Mouse (Mus musculus) heart, embryonic 13.5 days (tissue): ENCODE measurements at regions not wholly inside any gene's neighbourhood (a gene's known extent, or its start where the extent isn't known, plus 50 kb on each side); places are given as distances from the start of the nearest gene placed in this dataset.

ENCODE experiments used
- ATAC-seq: fragments of 200-750 bp; cut with Nextera tagmentation; 2 replicates; pipeline ENCODE4 v1.8.0; 2017; ENCODE audit warnings: moderate TSS enrichment; ENCODE audit not compliant: insufficient number of reproducible peaks, low FRiP score, low TSS enrichment; ENCODE audit errors: extremely low read depth
- H3K27ac ChIP-seq: fragments of 300-500 bp; sonication (generic); replicated peaks from 2 replicates; pipeline ENCODE4 v1.5.1; 2015; ENCODE audit warnings: moderate library complexity, mild to moderate bottlenecking, inconsistent platforms
- H3K27me3 ChIP-seq: fragments of 300-500 bp; sonication (generic); replicated peaks from 2 replicates; pipeline ENCODE4 v1.6.1; 2015; ENCODE audit warnings: mild to moderate bottlenecking, inconsistent platforms
- H3K36me3 ChIP-seq: fragments of 300-500 bp; sonication (generic); 2 replicates; pipeline ENCODE4 v1.6.1; 2015; ENCODE audit warnings: mild to moderate bottlenecking, inconsistent platforms
- H3K4me1 ChIP-seq: fragments of 300-500 bp; sonication (generic); 2 replicates; pipeline ENCODE4 v1.6.1; 2015; ENCODE audit warnings: inconsistent platforms
- H3K4me2 ChIP-seq: fragments of 300-500 bp; sonication (generic); 2 replicates; pipeline ENCODE4 v1.6.1; 2015; ENCODE audit warnings: inconsistent platforms, mild to moderate bottlenecking, moderate library complexity
- H3K4me3 ChIP-seq: fragments of 300-500 bp; sonication (generic); 2 replicates; pipeline ENCODE4 v1.5.1; 2015; ENCODE audit warnings: moderate library complexity, mild to moderate bottlenecking, inconsistent platforms
- H3K9ac ChIP-seq: fragments of 300-500 bp; sonication (generic); 2 replicates; pipeline ENCODE4 v1.6.1; 2015; ENCODE audit warnings: inconsistent platforms, mild to moderate bottlenecking, moderate library complexity
- H3K9me3 ChIP-seq: fragments of 300-500 bp; sonication (generic); 2 replicates; pipeline ENCODE4 v1.6.1; 2016; ENCODE audit warnings: inconsistent platforms
- WGBS: fragments of 180-500 bp; shearing (Covaris S2); methylation state at CpG from one replicate; pipeline ENCODE4 v1.1.7; 2015; ENCODE audit warnings: mixed read lengths; 5-methylcytosine and 5-hydroxymethylcytosine counted together

GRCm38 (mm10) chr14:60439106-60439505 is 66.0 kb downstream of the Amer2 start:
- Histone ChIP-seq H3K36me3 (no peaks in the 10 kb centered on the region), H3K4me3 (no peak overlapping the region), H3K9ac (no peak overlapping the region), H3K9me3 (no peaks in the 10 kb centered on the region), H3K4me2 (no peak overlapping the region), H3K4me1 (no peaks in the 10 kb centered on the region), H3K27ac (no peak overlapping the region), H3K27me3 (no peaks in the 10 kb centered on the region)
- ATAC-seq: no peak
- 49% methylated on average over 6 of the region's 6 CpGs for WGBS

DNA sequence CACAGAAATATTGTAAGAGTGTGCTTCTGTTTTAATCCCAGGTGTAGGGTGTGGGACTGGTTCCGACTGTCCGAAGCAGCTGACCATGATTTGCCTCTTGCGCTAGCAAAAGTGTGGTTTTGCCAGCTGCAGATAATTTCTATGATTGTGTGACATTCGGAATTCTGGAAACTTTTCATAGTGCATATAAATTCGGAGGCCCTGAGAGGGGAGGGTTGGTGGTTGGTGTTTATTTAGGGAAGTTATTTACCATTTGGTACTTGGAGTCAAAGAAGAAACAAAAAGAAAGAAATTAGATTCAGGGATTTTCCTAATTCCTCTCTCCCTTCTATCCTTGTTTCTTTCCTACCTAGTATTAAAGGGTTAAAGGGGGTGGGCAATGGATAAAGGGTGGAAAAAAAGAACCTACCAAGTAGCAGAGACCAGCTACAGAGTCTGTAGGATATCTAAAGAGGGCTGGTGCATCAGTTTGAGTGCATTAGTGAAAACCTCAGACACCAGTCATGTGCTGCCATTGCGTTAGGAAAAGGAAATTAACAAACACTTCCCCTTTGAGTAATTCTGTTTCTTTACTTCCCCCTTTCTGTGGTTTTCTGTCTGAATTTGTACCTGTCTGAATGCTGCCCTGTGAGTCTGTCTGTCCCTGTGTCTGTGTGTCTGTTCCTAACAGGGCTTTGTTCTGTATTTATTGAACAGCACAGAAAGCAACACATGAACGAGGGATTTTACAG is 70.9 kb downstream of the Amer2 start:
- Histone ChIP-seq H3K9me3 (no peaks in the 10 kb centered on the region), H3K27ac (no peak overlapping the region), H3K36me3 (no peaks in the 10 kb centered on the region), H3K9ac (no peak overlapping the region), H3K4me1 (no peaks in the 10 kb centered on the region), H3K27me3 (no peaks in the 10 kb centered on the region), H3K4me3 (no peak overlapping the region), H3K4me2 (no peak overlapping the region)
- no peak for ATAC-seq
- 66% methylated on average over 7 of the region's 7 CpGs for WGBS

DNA sequence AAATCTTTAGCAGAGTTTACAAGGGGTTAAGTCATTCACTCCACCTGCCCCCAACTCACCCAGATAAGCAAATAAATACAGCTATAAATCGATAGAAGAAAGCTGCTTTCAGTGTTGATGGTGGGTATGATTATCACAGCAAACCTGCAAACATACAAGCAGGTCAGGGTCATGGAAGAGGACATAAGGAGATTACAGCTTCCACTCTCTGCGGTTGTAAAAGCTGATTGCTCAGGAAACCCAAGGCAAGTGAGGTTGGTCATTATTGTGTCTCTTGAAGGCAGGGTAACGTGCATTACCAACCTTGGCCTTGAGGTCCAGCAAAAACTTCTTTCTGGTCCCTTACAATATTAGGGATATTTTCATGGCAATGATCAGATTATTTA is 71.5 kb downstream of the Amer2 start:
- no peak overlapping the region for H3K27ac ChIP-seq
- no peak overlapping the region for H3K4me2 ChIP-seq
- H3K4me1 ChIP-seq: no peaks in the 10 kb centered on the region
- no peaks in the 10 kb centered on the region for H3K36me3 ChIP-seq
- H3K9me3 ChIP-seq: no peaks in the 10 kb centered on the region
- no peak for ATAC-seq
- no peaks in the 10 kb centered on the region for H3K27me3 ChIP-seq
- H3K9ac ChIP-seq: no peak overlapping the region
- no peak overlapping the region for H3K4me3 ChIP-seq
- WGBS: 55% methylated on average over 3 of the region's 3 CpGs

DNA sequence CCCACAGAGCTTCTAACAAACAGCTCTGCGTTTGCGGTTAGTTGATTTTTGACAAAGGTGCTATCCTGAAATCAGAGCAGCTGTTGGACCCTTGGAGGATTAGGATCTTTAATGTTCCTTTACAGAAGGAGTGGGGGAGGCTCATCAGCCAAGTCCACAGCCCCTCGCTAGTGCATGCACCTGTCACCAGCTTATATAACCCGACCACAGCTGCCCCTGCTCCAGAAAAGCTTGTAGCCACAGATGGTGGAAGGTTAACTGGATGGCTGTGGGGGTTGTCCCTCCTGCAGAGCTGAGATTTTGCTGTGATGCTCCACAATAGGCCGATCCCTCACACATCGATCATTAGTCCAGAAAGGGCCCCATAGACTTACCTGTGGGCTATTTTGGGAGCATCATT is 73.0 kb downstream of the Amer2 start:
- ATAC-seq: no peak
- 79% methylated on average over 6 of the region's 6 CpGs for WGBS
- H3K27me3 ChIP-seq: no peaks in the 10 kb centered on the region
- no peaks in the 10 kb centered on the region for H3K9me3 ChIP-seq
- H3K36me3 ChIP-seq: no peaks in the 10 kb centered on the region
- no peak overlapping the region for H3K4me3 ChIP-seq
- no peaks in the 10 kb centered on the region for H3K4me1 ChIP-seq
- no peak overlapping the region for H3K4me2 ChIP-seq
- no peak overlapping the region for H3K27ac ChIP-seq
- no peak overlapping the region for H3K9ac ChIP-seq

GRCm38 (mm10) chr14:60451216-60451615 is 78.2 kb downstream of the Amer2 start:
- no peak overlapping the region for H3K4me2 ChIP-seq
- 83% methylated on average over 9 of the region's 9 CpGs for WGBS

GRCm38 (mm10) chr14:60451684-60452083 is 78.6 kb downstream of the Amer2 start:
- no peak for ATAC-seq
- Histone ChIP-seq H3K9ac (no peak overlapping the region), H3K4me2 (no peak overlapping the region), H3K36me3 (no peaks in the 10 kb centered on the region), H3K4me1 (no peaks in the 10 kb centered on the region), H3K27me3 (no peaks in the 10 kb centered on the region), H3K9me3 (no peaks in the 10 kb centered on the region), H3K27ac (no peak overlapping the region), H3K4me3 (no peak overlapping the region)
- WGBS: 71% methylated on average over 7 of the region's 7 CpGs

More at GRCm38 (mm10) chr14:60451216-60451615, 78.2 kb downstream of the Amer2 start:
- no peak overlapping the region for H3K4me3 ChIP-seq
- H3K9me3 ChIP-seq: no peaks in the 10 kb centered on the region
- H3K27me3 ChIP-seq: no peaks in the 10 kb centered on the region
- no peaks in the 10 kb centered on the region for H3K36me3 ChIP-seq
- H3K4me1 ChIP-seq: no peaks in the 10 kb centered on the region
- H3K9ac ChIP-seq: no peak overlapping the region
- ATAC-seq: no peak
- H3K27ac ChIP-seq: no peak overlapping the region

- no peak for ATAC-seq
- H3K4me1 ChIP-seq: peaks cover 3% of the 10 kb centered on the region; the same call in 1 of the 2 replicates
These were observed 83.7 kb downstream of the Amer2 start for GRCm38 (mm10) chr14:60456767-60457166.

DNA sequence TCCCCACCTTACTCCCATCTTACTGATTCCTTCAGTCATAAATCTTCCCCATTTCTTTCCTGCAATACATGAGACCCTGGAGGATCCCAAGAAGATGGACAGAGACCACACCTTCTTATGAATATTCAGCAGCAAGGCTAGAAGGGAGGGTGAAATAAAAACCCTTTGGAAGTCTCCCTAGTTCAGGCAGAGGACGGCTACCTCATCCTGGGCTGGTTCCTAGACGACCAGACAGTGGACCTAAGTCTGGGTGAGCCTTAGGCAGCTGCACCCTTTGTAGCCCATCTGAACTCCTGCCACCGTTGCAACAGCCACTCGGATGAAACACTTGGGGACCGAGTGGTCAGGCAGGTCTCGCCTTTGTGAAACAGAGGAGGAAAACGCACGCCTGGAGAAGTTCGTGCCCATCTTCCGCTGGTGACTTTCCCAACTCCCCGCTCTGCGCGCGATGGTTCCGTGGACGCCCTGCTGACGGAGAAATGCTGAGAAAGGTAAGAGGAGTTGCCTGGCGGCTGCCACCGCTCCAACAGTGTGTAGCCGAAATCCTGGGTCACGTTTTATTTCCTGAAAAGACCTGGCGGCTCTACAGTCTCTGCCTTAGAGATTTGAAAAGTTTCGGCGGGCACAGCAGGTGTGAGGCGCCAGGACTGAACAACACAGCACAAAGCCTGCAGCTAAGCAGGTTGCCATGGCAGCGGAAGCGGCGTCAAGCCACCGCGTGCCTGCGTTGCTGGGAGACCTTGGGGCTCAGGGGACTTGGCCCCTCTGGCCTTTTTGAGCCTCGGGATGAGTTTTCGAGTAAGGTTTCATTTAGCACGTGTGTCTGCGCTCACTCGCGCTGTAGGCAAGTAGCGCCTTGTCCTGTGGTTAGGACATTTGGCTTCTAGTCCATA is 112.2 kb downstream of the Amer2 start:
- no peak for ATAC-seq
- peak overlapping the region; percentile 96 for H3K4me2 ChIP-seq
- H3K4me1 ChIP-seq: peaks cover 20% of the 10 kb centered on the region
- WGBS: under 1% methylated on average over 38 of the region's 38 CpGs
- H3K27me3 ChIP-seq: peaks cover 52% of the 10 kb centered on the region
- no peaks in the 10 kb centered on the region for H3K36me3 ChIP-seq
- peaks cover 4% of the 10 kb centered on the region; the same call in 1 of the 2 replicates for H3K9me3 ChIP-seq
- H3K27ac ChIP-seq: no peak overlapping the region
- peak overlapping the region; percentile 71 for H3K9ac ChIP-seq
- peak overlapping the region; percentile 56 for H3K4me3 ChIP-seq

More at GRCm38 (mm10) chr14:60456767-60457166, 83.7 kb downstream of the Amer2 start:
- H3K36me3 ChIP-seq: no peaks in the 10 kb centered on the region
- no peak overlapping the region for H3K4me2 ChIP-seq
- no peaks in the 10 kb centered on the region for H3K9me3 ChIP-seq
- WGBS: 57% methylated on average over 9 of the region's 9 CpGs
- H3K27me3 ChIP-seq: no peaks in the 10 kb centered on the region
- no peak overlapping the region for H3K9ac ChIP-seq
- H3K27ac ChIP-seq: no peak overlapping the region
- H3K4me3 ChIP-seq: no peak overlapping the region

DNA sequence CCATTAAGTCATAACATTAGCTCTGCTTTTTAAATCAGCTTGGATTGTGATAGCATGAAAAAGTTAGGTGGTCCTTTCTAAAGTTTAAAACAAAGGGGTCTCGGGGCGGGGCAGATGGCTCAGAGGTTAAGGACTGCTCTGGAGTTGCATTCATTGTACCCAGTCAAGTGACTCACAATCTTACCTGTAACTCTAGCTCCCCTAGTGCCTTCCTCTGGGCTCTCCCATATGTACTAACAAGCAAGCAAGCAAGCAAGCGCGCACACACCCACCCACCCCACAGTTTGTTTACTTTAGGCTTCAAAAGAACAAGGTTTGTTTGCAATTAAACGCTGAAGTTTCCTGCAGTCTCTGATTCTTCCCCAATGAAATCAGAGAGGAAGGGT is 112.8 kb downstream of the Amer2 start:
- H3K4me1 ChIP-seq: peaks cover 20% of the 10 kb centered on the region
- H3K9me3 ChIP-seq: peaks cover 4% of the 10 kb centered on the region; the same call in 1 of the 2 replicates
- peak overlapping the region; percentile 71 for H3K9ac ChIP-seq
- no peaks in the 10 kb centered on the region for H3K36me3 ChIP-seq
- ATAC-seq: no peak
- 3% methylated on average over 5 of the region's 5 CpGs for WGBS
- H3K4me3 ChIP-seq: peak overlapping the region; percentile 56
- peak overlapping the region; percentile 96 for H3K4me2 ChIP-seq
- peaks cover 52% of the 10 kb centered on the region for H3K27me3 ChIP-seq
- no peak overlapping the region for H3K27ac ChIP-seq

DNA sequence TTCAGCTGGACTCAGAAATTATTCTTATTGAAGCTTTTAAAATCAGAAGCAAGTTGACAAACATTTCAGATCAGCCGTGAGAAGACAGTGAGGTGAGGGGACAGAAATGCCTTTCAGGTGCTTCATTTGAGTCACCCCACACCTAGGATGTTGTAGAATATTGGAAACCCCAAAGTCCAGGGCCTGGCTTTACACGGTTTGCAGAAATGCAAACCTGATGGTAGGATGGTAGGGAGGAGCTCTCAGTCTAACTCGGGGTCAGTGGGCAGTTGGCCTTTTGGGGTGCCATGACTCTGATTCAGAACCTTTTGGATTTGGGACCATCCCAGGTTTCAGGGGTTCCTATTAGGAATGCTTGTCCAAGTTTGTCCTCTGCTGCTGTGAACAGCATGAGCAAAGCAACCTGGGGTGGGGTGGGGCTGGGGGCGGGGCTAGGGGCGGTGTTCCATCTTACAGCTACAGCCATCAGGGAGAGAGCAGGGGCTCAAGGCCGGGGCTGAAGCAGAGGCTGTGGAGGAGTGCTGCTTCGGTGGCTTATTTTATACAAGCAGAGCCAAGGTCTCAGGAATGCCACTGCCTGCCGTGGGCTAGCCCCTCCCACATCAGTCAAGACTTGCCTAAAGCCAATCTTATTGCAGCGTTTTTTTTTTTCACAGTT is 113.3 kb downstream of the Amer2 start:
- 4% methylated on average over 9 of the region's 9 CpGs for WGBS
- peak overlapping the region; percentile 96 for H3K4me2 ChIP-seq
- H3K4me1 ChIP-seq: peaks cover 20% of the 10 kb centered on the region
- H3K36me3 ChIP-seq: no peaks in the 10 kb centered on the region
- peak overlapping the region; percentile 56; the same call in 1 of the 2 replicates for H3K4me3 ChIP-seq
- H3K9me3 ChIP-seq: peaks cover 4% of the 10 kb centered on the region; the same call in 1 of the 2 replicates
- peaks cover 52% of the 10 kb centered on the region for H3K27me3 ChIP-seq
- H3K27ac ChIP-seq: no peak overlapping the region
- no peak for ATAC-seq
- H3K9ac ChIP-seq: no peak overlapping the region

- no peak for ATAC-seq
- H3K4me2 ChIP-seq: no peak overlapping the region
- WGBS: 74% methylated on average over 4 of the region's 4 CpGs
These were observed 116.1 kb downstream of the Amer2 start for GRCm38 (mm10) chr14:60489111-60489510.

More at GRCm38 (mm10) chr14:60489111-60489510, 116.1 kb downstream of the Amer2 start:
- Histone ChIP-seq H3K4me1 (peaks cover 20% of the 10 kb centered on the region), H3K27me3 (peaks cover 40% of the 10 kb centered on the region), H3K9me3 (no peaks in the 10 kb centered on the region), H3K27ac (no peak overlapping the region), H3K4me3 (no peak overlapping the region), H3K9ac (no peak overlapping the region), H3K36me3 (no peaks in the 10 kb centered on the region)
